ENCODE assay signal across 28 mouse cellular contexts in the genomic region with DNA sequence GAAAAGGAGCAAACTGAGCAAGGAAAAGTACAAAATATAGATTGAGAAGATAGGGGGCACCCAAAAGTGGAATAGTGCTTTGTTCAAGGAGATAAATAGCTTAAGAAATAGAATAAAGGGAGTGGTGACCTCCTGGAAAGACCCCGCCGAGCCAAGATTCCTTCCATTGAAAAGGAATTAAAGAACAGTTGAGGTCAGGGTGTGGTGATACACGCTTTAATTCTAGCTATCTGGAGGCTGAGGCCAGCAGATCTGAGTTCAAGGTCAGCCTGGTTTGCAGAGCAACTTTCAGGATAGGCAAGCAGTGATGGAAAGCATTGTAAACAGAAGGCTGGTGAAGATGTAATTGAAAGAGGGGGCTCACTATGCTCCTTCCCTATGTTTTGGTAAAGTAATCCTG. TPM values are rescaled to one million over a fixed set of nuclear protein-coding genes. Genes with fewer than 3 reads are reported as not detected.
DNase-seq lines count a peak whose midpoint lies in the region; ATAC-seq lines count a peak whose summit lies in the region.
"Had no signal": no experiment of that assay in that cellular context is flagged by ENCODE, and none has a peak within 500 bp of the region (broad histone marks: within the 10 kb centered on the region; RNA-seq: fewer than 3 reads in every experiment).

No protein-coding gene starts in this region.

- WGBS in heart, embryonic 10.5 days, result 79% methylated on average over 3 of the region's 3 CpGs

- ATAC-seq in megakaryocyte, adult 5-6 weeks (ENCODE audit: poor library complexity, severe bottlenecking), result no peak
- ATAC-seq: CD4-positive, CD25-positive, alpha-beta regulatory T cell, adult 4 months; forebrain, embryonic 13.5 days; forebrain, embryonic 15.5 days; forebrain, postnatal 0 days; Patski had no signal

- no peak overlapping the region for H3K4me3 ChIP-seq in heart, embryonic 10.5 days
- H3K4me3 ChIP-seq: embryonic facial prominence, embryonic 10.5 days; embryonic facial prominence, embryonic 12.5 days; forebrain, embryonic 13.5 days; forebrain, embryonic 15.5 days had no signal

- no peaks in the 10 kb centered on the region for H3K36me3 ChIP-seq in heart, embryonic 10.5 days
- H3K36me3 ChIP-seq: embryonic facial prominence, embryonic 10.5 days; embryonic facial prominence, embryonic 12.5 days; forebrain, embryonic 15.5 days; G1E had no signal

- no peaks in the 10 kb centered on the region for H3K4me1 ChIP-seq in heart, embryonic 10.5 days
- H3K4me1 ChIP-seq: embryonic facial prominence, embryonic 12.5 days had no signal

- H3K27me3 ChIP-seq in heart, embryonic 10.5 days (ENCODE audit: insufficient read depth, poor library complexity, severe bottlenecking), result no peaks in the 10 kb centered on the region
- H3K27me3 ChIP-seq: CH12.LX; embryonic facial prominence, embryonic 12.5 days; forebrain, embryonic 13.5 days; forebrain, embryonic 15.5 days; Patski had no signal

- no peak overlapping the region for H3K27ac ChIP-seq in heart, embryonic 10.5 days
- H3K27ac ChIP-seq: embryonic facial prominence, embryonic 10.5 days; embryonic facial prominence, embryonic 12.5 days; forebrain, embryonic 13.5 days; forebrain, embryonic 15.5 days had no signal

- DNase-seq in heart, embryonic 10.5 days (ENCODE audit: low spot score), result peak; percentile 24
- no peak for DNase-seq in heart, adult 8-10 months (ENCODE audit: low spot score)
- peak; percentile 91 for DNase-seq in ES-CJ7 (ENCODE audit: low read depth, low spot score)
- DNase-seq in R1 (ENCODE audit: low read depth, low spot score), result peak; percentile 97
- no peak for DNase-seq in adipocyte (ENCODE audit: low spot score)
- DNase-seq in layer of hippocampus, postnatal 10 days (ENCODE audit: low spot score in 2 of 2), result no peak
- DNase-seq: adrenal gland, adult 8-10 months; adrenal gland, postnatal 14 days; adrenal gland, postnatal 36 days; B cell, adult 2 months; cerebellum, adult 11-12 months; cerebellum, adult 2 months; cerebellum, adult 9-10 months; cerebellum, postnatal 10 days; cerebellum, postnatal 25 days; forebrain, postnatal 0 days had no signal

- no peaks in the 10 kb centered on the region for H3K9me3 ChIP-seq in heart, embryonic 10.5 days
- H3K9me3 ChIP-seq: embryonic facial prominence, embryonic 10.5 days; embryonic facial prominence, embryonic 12.5 days; forebrain, embryonic 13.5 days; forebrain, embryonic 15.5 days; G1E had no signal

RNA-seq across cellular contexts. Expression of gene Dcbld1, which starts 12.8 kb away (rescaled TPM):
- polyA plus RNA-seq in heart, embryonic 10.5 days (2016; fragmentation: Nextera tagmentation; extraction: Ambion mirVana), result 9.9 and 17.0 TPM in 2 replicates
- total RNA-seq in heart, adult 8-10 months (2022), result 1 to 10 TPM; 3.4 to 4.4 (median 4.0) TPM
- 0.48 TPM in 1 of 2 replicates, not detected in the other for total RNA-seq in megakaryocyte, adult 5-6 weeks (2015)
- total RNA-seq in megakaryocyte, adult 5-6 weeks (2017), result not detected in 2 replicates
- total RNA-seq in layer of hippocampus, postnatal 10 days (2021), result 10 to 100 TPM; 12.1 to 12.5 TPM
- polyA plus RNA-seq: CD4-positive, CD25-positive, alpha-beta regulatory T cell, adult 4 months; G1E had no signal

RNA-seq across cellular contexts. Expression of gene Ros1, which starts 51.2 kb away (rescaled TPM):
- polyA plus RNA-seq in heart, embryonic 10.5 days (2016; fragmentation: Nextera tagmentation; extraction: Ambion mirVana), result not detected in 2 replicates
- under 1 TPM in 1 of 4 experiments, not detected in 3; 0.03 TPM for total RNA-seq in heart, adult 8-10 months (2022)
- not detected in 2 replicates for total RNA-seq in megakaryocyte, adult 5-6 weeks (2015)
- total RNA-seq in megakaryocyte, adult 5-6 weeks (2017), result not detected in 2 replicates
- total RNA-seq in layer of hippocampus, postnatal 10 days (2021), result not detected
- total RNA-seq: adrenal gland, adult 18-20 months; adrenal gland, postnatal 14 days; CH12.LX; forebrain, postnatal 0 days had no signal
- polyA plus RNA-seq: CD4-positive, CD25-positive, alpha-beta regulatory T cell, adult 4 months; cerebellum, adult 2 months; cortical plate, adult 2 months; embryonic facial prominence, embryonic 10.5 days; embryonic facial prominence, embryonic 12.5 days; forebrain, embryonic 11.5 days; forebrain, embryonic 13.5 days; forebrain, embryonic 15.5 days; forebrain, postnatal 0 days; G1E had no signal

Comparison
In these comparisons a context has a peak if more than half of its experiments do, and no peak if none do; other contexts are left out.
1. DNase-seq: peak in heart, embryonic 10.5 days (single experiment), ES-CJ7 (single experiment) and R1 (single experiment); none in heart, adult 8-10 months (single experiment), adipocyte (single experiment) and layer of hippocampus, postnatal 10 days (0 of 2).